Mouse (Mus musculus) ES-E14 (cell line): ENCODE results near the gene Cep44.

Experiments used
- CHD2 ChIP-seq: IDR thresholded peaks from 2 replicates; pipeline ENCODE4 v1.6.1; 2014; ENCODE audit warnings: mild to moderate bottlenecking, low read depth, low read length, inconsistent platforms
- HCFC1 ChIP-seq: IDR thresholded peaks from 2 replicates; pipeline ENCODE4 v1.6.1; 2012; ENCODE audit warnings: low read length, inconsistent platforms, borderline replicate concordance; ENCODE audit not compliant: insufficient read depth
- MAFK ChIP-seq: IDR thresholded peaks from 2 replicates; pipeline ENCODE4 v1.6.1; 2014; ENCODE audit warnings: mild to moderate bottlenecking, low read depth, low read length, inconsistent platforms; ENCODE audit not compliant: insufficient read depth
- ZC3H11A ChIP-seq: IDR thresholded peaks from 2 replicates; pipeline ENCODE4 v1.6.1; 2012; ENCODE audit warnings: low read depth, mild to moderate bottlenecking, inconsistent platforms, low read length, borderline replicate concordance
- ZNF384 ChIP-seq: IDR thresholded peaks from 2 replicates; pipeline ENCODE4 v1.6.1; 2012; ENCODE audit warnings: low read depth, low read length, inconsistent platforms

GRCm38 (mm10) chr8:56508318-56508951, 42.4 kb downstream of the Cep44 start:
- no peak for TF ChIP-seq ZC3H11A
- no peak for TF ChIP-seq MAFK
- no peak for TF ChIP-seq HCFC1
- no peak for TF ChIP-seq CHD2
- no peak for TF ChIP-seq ZNF384
